Mouse (Mus musculus): ENCODE data around the gene Olfr520.
"Not testable (repeated sequence)": the region's sequence is repeated elsewhere in the genome, so short reads cannot be mapped to it uniquely, and the experiment has no call there.

The Olfr520 gene

DNA sequence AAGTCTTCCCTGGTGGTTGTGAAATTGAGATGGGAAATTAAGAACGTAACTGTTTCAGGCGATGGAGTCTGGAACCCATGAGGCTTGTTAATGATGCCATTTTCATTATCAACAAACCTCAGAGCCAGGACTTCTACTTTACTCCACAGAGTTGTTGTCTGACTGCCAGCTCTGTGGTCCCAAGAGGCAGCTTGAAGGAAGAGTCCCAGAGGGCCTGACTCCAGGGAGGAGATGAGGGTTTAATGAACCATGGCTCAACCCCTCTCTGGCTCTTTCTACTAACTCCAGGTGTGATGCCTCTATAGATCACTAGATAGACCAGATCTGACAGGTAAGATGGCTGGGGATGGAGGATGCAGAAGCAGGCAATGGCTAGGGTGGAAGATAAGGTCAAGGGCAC is at the start of gene Olfr520:
TSS of gene Olfr520 (plus strand) at position 301 of the 400 bp plus-strand sequence.
- in situ Hi-C loops (cut with MboI, MseI), result loop anchor here (10.0 kb wide), 1 partner anchor 1935 kb away; the partner anchor contains the start of gene Clpb

DNA sequence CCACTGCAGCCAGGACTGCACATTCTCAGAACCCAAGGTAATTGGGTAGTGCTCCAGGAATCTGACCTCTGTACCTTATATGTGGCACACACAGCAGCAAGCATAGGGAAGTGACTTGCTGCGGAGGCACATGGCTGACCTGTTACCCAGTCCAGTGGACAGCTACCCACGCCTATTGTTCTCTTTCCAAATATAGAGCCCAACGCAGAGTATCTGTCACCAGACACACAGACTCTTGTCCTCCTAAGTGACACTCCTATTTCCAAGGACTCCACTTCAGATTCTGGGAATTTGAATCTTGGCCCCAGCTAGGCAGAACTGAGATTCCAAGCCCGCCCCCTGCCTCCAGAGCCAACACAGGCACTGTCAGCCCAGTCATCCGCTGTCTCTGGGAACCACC is 49.3 kb upstream of the Olfr520 start:
- in situ Hi-C loops (cut with MboI, MseI), result loop anchor here (10.0 kb wide), 1 partner anchor 714 kb away; no protein-coding TSS in a partner anchor

DNA sequence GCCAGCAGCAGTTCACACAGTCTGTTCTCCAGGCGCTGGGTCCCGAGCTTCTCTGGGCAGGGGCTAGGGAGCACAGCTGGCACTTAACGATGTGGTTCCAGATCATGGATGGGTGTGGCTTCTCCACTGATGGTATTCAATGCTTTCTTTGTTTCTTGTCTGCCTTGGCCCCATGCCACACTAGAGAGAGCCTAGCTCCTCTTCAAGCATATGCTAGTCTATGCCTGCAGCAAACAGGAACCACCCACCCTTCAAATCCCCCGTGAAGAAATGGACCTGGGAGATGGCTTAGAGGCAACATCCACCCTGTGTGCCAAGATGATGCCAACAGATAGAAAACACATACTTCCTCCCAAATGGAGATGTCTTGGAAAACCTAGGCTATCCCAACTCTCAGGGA is 46.0 kb upstream of the Olfr520 start:
- in situ Hi-C loops (cut with MboI, MseI), result loop anchor here (10.0 kb wide), 1 partner anchor 711 kb away; no protein-coding TSS in a partner anchor

DNA sequence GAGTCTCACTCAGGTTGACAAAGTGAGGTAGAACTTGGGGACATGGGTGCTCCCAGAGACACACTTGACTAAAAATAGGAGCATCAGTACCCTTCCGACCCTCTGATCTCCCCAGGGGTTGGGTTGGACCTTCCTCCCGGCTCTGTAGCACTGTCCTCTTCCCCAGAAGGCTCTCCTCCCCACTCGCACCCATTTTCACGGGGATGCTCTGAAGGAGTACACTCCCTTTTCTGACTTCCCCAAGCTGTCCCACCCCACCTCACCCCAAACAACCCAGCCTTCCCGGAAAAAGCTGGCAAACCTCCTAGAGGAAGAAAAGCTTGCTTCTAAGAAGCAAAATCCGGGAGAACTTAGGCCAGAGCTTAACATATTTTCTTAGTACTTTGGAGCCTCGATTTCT is 39.3 kb upstream of the Olfr520 start:
- in situ Hi-C loops (cut with MboI, MseI), result no loop called here

DNA sequence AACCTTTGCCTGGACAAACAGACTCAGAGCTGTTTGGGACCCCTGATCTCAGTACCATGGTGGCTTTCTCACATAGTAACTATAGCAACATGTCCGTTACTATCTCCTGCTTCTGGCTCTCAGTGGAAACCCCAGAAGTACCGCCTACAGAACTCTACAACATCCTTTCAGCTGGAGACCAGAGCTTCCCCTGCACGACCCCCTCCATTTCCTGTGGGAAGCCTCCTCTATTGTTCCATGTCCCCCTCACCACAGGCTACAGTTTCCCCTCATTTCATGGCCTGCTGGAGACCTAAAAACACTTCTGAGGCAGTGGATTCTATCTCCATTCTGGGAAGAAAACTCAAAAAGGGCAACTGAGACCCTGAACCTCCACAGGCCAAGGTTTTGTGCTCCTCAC is 37.7 kb upstream of the Olfr520 start:
- in situ Hi-C loops (cut with MboI, MseI), result no loop called here

DNA sequence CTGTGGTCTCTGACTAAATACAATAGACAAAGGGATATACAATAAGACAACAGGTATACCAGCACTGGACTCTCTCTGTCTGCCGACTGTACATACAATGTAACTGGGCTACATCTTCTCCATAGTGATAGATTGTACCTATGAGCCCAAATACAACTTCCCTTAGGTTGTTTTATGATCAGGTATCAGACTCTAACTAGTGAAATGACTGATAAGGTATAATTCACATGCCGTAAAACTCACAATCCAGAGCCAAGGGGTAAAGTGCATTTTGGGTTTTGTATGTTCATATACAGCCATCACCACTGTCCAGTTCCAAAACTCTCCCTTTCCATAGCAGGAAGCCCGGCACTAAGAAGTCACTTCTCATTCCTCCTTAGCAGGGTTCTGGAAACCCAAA is 36.7 kb upstream of the Olfr520 start:
- in situ Hi-C loops (cut with MboI, MseI), result no loop called here

DNA sequence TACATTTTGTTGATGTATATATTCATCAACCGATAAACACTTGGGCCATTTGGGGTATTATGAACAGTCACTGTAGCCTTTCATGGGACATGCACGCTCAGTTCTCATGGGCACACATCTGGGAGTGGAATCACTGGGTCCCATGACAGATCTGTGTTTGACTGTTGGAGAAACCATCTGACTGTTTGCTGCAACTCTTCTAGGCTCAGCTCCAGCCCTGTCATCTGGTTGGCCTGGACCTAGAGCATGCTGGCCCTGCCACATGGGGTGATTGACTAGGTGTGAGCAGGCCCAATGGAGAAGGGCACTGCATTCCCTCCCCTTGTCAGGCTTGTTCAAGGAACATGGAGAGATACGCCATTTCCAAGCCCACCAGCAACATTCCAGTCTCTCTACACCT is 36.1 kb upstream of the Olfr520 start:
- in situ Hi-C loops (cut with MboI, MseI), result no loop called here

DNA sequence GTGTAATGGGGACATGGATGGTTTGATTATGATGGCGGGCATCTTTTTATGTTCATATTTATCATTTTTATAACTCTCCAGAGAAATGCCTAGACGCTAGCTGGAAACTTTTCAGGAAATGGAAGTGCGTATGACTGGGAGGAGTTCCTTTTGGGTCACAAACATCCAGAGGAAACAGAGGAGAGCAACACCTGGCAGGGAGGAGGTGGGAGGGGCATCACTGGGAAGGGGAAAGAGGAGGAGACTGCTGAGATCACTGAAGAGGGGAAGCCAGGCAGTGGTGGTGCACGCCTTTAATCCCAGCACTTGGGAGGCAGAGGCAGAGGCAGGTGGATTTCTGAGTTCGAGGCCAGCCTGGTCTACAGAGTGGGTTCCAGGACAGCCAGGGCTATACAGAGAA is 35.6 kb upstream of the Olfr520 start:
- in situ Hi-C loops (cut with MboI, MseI), result not testable (repeated sequence)

DNA sequence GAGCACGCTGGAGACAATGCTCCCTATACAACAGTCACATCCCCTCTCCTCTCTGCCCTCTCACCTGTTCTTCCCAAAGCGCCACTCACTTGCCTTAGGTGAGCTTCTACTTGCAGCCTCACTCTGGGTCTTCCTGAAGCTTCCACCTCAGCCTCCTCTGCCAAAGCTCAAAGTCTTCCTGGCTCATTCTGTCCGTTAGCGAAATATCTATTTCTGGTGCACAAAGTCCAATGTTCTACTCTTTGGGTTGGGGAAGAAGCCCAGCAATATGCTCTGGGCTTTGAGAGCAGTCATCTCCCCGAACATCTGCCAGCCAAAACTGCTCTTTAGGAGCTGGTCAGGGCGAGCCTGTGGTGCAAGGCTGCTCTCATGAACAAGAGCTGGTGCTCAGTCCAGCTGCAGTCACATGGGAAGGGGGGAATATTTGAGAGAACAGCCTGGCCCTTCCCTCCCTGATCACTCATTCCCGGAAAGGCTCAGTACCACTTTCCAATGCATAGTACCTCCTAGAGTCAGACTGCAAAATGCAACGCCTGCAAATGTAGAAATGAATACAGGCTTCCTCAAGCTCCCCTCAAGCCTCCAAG is 34.5 kb upstream of the Olfr520 start:
- in situ Hi-C loops (cut with MboI, MseI), result no loop called here

DNA sequence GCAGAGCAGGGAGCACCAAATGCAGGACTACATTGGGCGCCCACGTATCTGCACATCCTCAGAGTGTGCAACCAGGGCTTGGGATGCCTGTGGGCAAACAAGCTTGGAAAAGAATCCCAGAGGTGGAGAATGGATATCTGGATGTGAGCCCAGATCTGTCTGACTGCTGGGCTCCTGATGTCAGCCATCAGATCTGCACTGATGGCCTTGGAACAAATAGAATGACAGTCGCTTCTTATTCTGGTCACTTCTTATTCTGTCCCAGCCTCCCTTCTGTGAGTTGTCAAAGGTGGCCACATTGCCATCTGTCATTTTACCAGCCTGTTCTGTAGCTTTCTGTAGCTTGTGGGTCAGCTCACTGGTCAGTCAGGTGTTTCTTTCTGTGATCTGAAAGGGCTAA is 31.5 kb upstream of the Olfr520 start:
- in situ Hi-C loops (cut with MboI, MseI), result no loop called here

DNA sequence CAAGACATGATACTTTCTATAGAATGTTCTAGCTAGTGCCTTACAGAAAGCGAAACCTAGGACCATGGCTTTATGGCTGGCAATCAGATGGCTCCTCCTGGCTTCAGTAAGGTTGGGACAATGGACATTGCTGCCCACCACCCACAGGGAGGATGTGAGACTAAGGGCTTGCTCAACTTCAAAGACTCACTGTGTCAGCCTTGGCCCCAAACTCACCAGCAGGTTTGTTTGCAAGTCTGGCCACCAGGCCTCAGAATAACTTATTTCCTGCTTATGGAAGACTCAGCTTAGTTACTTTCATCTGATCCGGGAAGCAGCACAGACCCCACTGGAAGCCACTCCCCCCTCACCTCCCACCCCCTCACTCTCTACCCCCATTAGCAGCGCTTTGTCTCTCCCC is 31.0 kb upstream of the Olfr520 start:
- in situ Hi-C loops (cut with MboI, MseI), result no loop called here

DNA sequence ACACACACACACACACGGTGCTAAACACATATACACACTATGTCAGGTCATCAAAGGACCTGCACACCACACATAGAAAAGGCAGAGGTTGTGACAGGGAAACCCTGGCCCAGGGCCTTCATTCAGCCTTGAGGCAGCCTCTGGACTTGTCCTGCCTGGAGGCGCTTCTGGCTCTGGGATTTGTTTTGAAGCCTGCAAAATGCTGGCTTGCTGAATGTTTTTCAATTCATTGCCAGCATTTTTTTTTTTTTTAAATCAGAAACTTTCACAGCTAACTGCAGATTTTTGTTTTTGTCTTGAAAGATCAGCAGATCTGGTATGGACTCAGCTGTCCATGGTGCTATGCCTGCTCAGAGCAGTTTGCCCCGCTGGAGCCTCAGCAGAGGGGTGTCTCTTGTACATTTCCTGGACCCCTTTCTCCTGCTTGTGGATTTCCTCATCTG is 30.3 kb upstream of the Olfr520 start:
- in situ Hi-C loops (cut with MboI, MseI), result no loop called here

DNA sequence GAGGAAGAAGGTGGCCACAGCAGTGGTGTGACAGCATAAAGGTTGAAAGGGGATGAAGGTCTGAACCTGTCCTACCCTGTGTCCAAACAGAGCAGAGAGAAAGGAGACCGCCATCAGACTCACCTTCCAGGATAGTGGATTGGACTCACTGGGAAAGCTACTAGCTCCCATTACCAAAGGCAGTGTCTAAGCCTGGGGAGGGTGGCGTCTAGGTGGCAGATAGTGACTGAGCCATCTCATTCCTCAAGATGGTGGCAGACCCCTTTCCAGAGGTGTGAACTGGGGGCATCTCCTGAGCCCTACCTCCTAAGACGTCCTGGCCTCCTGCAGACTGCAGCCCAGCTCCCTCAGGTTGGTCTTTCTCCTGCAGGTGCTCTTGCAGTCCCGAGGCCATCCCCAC is 29.4 kb upstream of the Olfr520 start:
- in situ Hi-C loops (cut with MboI, MseI), result no loop called here

DNA sequence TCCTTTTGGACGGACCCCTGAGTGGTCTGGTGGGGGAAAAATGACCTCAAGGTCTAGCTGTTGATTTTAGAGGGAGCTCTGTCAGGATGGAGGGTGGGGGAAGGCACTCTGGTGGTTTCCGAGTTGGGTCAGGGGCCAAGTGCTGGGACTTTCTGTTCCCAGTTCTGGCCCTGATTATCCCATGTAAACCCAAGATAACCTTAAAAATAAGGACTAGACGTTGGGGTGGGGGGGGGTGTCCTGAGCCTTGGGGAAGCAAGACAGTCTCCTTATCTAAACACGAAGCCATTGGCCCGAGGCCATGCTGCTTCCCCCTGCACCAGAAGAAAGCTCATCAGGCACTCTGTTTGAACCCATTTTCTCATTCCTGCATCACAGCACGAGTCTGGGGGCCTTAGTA is 27.9 kb upstream of the Olfr520 start:
- in situ Hi-C loops (cut with MboI, MseI), result no loop called here

DNA sequence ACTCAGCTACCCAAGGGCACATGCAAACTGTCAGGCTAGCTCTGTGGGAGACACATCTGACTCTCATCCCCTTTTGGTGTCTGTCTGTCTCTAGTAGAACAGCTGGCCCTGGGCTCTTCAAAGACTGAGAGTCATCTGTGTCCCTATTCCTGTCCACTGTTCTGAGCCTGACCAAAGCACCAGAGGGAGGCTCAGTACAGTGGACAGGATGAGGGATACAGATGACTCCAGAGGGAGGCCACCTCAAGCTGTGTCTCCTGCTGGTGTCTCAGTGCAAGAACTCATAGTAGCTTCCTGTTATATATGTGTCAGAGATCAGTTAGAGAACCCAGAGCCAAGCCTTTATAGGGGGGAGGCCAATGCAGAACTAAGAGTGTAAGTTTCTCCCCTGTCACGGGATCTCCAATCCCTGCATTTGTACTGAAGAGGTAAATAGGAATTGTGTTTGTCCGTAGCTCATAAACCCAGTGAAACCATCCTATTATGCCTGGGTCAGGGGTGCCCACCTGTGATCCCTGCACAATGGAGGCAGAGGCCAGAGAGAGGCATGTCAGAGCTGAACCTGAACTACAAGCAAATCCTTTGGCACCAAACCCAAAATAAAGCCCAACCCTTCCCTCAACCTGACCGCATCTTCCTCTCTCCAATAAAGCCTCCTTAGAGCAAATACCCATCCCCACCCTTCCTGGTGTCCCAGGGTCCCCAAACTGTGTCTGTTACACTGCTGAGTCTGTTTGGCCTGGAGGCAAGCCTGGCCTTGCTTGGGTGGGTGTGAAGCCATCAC is 25.1 kb upstream of the Olfr520 start:
- in situ Hi-C loops (cut with MboI, MseI), result no loop called here

DNA sequence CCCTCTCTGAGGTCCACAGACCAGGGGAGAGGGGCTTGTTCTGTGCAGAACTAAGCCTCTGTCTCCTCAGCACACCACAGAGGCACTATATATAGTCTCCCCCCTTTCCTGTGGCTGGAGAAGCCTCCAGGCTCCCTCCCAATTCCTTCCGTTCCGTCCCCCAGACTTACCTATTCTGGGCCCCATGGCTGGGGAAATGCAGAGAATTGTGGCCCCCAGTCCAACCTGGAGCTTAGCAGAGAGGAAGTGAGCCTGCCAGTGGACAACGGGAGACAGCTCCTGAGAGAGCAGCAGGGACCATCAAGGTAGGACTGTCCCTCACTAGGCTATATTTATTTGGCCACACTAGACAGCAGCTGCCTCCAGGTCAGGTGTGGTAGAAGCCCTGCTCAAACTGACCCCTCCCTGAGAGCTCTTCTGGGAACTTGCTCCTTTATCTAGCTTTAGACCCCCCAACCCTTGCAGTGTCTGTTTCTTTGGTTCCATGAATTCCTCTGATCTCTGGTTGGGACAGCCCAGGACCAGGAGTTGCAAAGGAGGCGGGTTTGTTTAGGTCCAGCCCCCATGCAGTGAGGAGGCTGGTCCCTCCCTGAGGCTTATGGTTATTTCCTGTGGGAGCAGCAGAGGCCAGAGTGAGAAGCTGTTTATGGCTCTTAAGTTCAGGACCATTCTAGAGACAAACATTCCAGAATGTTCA is 23.6 kb upstream of the Olfr520 start:
- in situ Hi-C loops (cut with MboI, MseI), result no loop called here

DNA sequence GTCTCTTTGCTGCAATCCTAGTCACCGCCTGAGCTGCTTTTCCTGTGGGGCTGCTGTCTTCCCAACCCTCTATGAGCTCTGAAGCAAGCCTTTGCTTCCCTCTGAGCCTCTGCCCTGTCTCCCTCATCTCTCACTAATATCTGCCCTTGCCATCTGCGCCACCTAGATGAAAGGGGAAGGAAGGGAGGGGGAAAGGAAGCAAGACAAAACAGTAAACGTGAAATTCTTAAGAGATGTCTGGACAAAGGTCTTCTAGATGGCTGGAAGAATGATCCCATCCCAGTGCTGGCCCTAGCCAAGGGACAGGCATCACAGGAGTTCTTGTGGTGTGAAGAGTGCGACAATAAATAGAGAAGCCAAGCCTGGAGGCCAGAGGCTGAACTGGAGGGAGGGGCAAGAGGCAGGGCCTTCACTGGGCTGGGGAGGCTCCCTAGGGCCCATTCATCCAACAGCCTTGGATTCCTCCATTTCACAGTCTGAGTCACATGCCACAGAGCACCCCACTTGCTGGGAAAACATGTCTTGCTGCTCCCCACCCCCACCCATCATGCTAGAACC is 23.0 kb upstream of the Olfr520 start:
- in situ Hi-C loops (cut with MboI, MseI), result no loop called here

DNA sequence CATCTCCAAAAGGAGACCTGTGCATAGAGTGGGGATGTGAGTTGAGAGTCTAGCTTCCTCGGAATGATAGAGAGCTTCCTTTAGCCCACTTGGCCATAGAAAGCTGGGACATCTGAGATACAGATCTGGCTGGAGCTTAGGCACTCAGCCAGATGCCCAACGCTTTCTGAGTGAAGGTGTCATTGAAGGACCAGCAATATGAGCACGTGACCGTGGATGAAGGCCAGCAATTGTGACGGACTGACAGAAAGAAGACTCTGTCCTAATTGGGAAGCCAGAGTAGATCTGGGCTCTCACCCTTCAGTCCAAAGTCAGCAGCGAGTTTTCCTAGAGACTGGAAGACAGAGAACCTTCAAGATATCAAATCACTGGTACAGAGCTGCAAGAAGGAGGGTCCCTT is 22.4 kb upstream of the Olfr520 start:
- in situ Hi-C loops (cut with MboI, MseI), result no loop called here

DNA sequence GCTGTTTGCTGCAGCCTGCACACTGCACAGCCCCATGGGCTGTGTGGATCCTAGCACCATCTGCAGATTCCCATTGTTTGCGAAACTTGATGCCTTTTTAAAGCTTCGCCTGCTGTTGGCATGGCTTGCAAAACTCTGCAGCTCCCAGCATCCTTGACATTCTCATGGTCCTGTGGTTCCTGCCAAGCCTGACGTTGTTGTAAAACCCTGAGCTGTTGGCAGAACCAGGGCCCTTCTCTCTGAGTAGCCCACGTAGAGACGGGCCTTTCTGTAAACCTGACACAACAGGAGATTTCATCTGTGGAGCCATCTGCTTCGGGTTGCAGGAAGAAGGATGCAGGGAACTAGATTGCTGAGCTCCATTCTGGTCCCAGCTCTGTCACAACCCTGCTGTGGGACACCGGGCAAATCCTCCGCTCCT is 21.8 kb upstream of the Olfr520 start:
- in situ Hi-C loops (cut with MboI, MseI), result no loop called here

DNA sequence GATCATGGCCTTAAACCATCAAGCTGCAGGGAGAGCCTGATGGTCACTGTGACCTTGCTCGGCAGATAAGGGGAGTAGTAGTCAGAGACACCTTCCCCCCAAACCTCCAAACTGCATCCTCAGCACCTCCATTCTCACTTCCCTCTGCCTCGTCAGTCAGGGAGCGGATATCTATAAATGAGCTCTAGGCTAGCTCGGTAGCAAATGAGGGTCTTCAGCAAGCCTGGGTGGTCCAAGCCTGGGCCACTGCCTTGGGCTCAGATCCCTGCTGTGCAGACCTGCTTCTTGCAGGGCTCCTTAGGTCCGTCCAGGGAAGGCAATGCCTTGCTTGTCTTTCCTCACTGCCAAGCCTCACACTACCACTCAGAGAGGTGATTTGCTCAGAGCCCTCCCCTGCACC is 21.3 kb upstream of the Olfr520 start:
- in situ Hi-C loops (cut with MboI, MseI), result no loop called here

DNA sequence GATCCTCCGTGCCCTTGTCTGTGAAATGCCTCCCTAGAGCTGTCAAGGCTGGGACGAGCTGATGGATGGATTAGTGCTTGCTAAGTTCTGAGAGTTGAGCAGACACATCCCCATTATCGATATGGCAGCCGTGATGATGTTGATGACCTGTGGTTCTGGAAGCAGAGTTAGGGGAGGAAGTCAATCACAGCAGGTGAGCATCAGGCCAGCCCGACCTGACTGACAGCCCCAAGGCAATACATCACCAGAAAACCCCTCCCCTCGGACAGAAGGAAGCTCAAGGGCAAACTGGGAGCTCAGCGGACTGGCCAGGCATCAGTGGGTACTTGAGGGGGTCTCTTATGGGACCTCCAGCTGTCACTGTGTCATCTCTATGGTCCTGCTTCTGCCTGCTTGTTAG is 20.1 kb upstream of the Olfr520 start:
- in situ Hi-C loops (cut with MboI, MseI), result no loop called here

DNA sequence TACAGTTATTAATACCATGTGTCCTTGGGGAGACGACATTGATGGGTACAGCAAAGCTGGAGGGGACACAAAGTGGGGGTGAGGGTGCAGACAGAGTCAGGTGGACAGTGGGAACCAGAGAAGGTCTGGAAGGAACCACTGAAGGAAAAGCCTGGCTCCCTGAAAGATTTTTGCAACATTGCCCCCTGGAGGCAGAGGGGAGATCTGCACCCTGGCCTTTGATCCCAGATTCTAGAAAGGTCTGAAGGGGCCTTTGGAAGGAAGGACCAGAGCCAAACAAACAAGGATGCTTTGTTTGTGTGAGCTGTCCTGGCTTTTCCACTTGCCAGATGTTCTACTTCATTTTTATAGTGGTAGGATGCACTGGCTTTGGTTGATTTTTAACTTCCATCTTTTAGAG is 19.6 kb upstream of the Olfr520 start:
- in situ Hi-C loops (cut with MboI, MseI), result no loop called here
